Mouse (Mus musculus) intestine, postnatal 0 days (tissue): Measurements from ENCODE around the gene Gpx2. TPM values are rescaled to one million over a fixed set of nuclear protein-coding genes. Genes with fewer than 3 reads are reported as not detected.

ENCODE experiments used
- ATAC-seq: fragments of 200-750 bp; cut with Nextera tagmentation; 2 replicates; pipeline ENCODE4 v1.8.0; 2017; ENCODE audit warnings: mild to moderate bottlenecking, moderate TSS enrichment, moderate library complexity
- H3K27ac ChIP-seq: fragments of 300-500 bp; sonication (generic); 2 replicates; pipeline ENCODE4 v1.5.1; 2014; ENCODE audit warnings: mild to moderate bottlenecking, low read depth, low read length, moderate library complexity
- H3K27me3 ChIP-seq: fragments of 300-500 bp; sonication (generic); replicated peaks from 2 replicates; pipeline ENCODE4 v1.6.1; 2014; ENCODE audit warnings: low read length, mixed read lengths; ENCODE audit not compliant: control insufficient read depth, insufficient read depth
- H3K36me3 ChIP-seq: fragments of 300-500 bp; sonication (generic); 2 replicates; pipeline ENCODE4 v1.6.1; 2014; ENCODE audit warnings: mild to moderate bottlenecking, moderate library complexity; ENCODE audit not compliant: control insufficient read depth, insufficient read depth
- H3K4me1 ChIP-seq: fragments of 300-500 bp; sonication (generic); replicated peaks from 2 replicates; pipeline ENCODE4 v1.6.1; 2014; ENCODE audit warnings: antibody characterized with exemption, low read length, mixed read lengths; ENCODE audit not compliant: control insufficient read depth, insufficient read depth
- H3K4me2 ChIP-seq: fragments of 300-500 bp; sonication (generic); replicated peaks from 2 replicates; pipeline ENCODE4 v1.6.1; 2014; ENCODE audit warnings: low read depth, mild to moderate bottlenecking, moderate library complexity
- H3K4me3 ChIP-seq: fragments of 300-500 bp; sonication (generic); 2 replicates; pipeline ENCODE4 v1.5.1; 2014; ENCODE audit warnings: low read depth, low read length
- H3K9ac ChIP-seq: fragments of 300-500 bp; sonication (generic); 2 replicates; pipeline ENCODE4 v1.6.1; 2014; ENCODE audit warnings: mild to moderate bottlenecking, low read depth, low read length
- H3K9me3 ChIP-seq: fragments of 300-500 bp; sonication (generic); 2 replicates; pipeline ENCODE4 v1.6.1; 2016; ENCODE audit warnings: mixed run types; ENCODE audit not compliant: control insufficient read depth
- CTCF ChIP-seq: sonication (generic); IDR thresholded peaks from 2 replicates; pipeline ENCODE4 v1.5.1; 2016; ENCODE audit warnings: low read depth, mild to moderate bottlenecking, control low read depth, antibody characterized with exemption, moderate library complexity
- WGBS: fragments of 180-500 bp; shearing (Covaris S2); extraction: QIAGEN DNeasy Blood & Tissue Kit; methylation state at CpG from one replicate; pipeline ENCODE4 v1.1.7; 2014; 5-methylcytosine and 5-hydroxymethylcytosine counted together
- polyA plus RNA-seq: library from polyadenylated mRNA; unstranded; fragments of >200 nt; fragmentation: Nextera tagmentation; extraction: Ambion mirVana; gene quantifications from 2 replicates; pipeline ENCODE4 v1.2.1, GENCODE M21; 2015

The Gpx2 gene
- polyA plus RNA-seq, 1 experiment from 2014 or later = 148 TPM

DNA sequence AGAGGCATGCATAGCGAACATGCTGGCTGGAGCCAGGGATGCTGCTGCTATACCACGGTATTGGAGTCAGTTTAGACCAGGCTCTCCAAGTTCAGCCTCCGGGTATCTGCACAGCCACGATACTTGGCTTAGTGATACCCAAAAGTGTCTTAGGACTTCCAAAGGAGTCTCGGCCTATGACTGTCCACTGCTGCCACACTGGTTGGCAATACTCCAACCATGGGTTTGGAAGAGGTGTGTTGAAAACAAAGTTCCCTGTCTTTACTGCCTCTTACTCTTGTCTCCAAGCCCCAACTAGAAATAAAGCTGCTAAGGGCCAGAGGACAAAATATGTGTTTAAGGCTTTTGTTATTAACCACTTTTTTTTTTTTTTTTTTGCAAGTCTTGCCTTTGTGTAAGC, 15.1 kb upstream of the Gpx2 start:
- no peak overlapping the region for H3K4me2 ChIP-seq
- ATAC-seq = no peak
- no peak overlapping the region for H3K4me3 ChIP-seq
- no peaks in the 10 kb centered on the region for H3K9me3 ChIP-seq
- no peaks in the 10 kb centered on the region for H3K27me3 ChIP-seq
- H3K36me3 ChIP-seq = no peaks in the 10 kb centered on the region
- no peaks in the 10 kb centered on the region for H3K4me1 ChIP-seq
- no peak for TF ChIP-seq CTCF
- no peak overlapping the region for H3K27ac ChIP-seq
- 91% methylated on average over 5 of the region's 5 CpGs for WGBS
- H3K9ac ChIP-seq = no peak overlapping the region

DNA sequence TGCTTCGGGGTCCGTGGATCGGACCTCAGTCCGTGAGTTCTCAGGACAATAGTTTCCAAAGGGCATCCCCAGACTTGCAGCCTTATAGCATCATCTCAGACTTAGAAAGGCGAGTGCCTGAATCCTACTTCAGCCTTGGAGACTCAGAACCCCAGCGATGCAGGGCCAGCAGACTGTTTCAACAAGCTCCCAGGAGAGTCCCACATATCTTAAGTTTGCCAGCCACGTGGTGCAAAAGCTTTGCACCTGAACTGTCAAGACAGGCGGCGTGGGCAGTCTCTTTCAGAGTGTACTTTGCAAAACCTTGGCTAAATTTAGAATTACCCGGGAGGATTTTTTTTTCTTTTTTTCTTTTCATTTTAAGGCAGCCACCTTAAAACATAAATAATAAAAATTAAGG, 12.4 kb upstream of the Gpx2 start:
- no peak overlapping the region for H3K9ac ChIP-seq
- no peak overlapping the region for H3K27ac ChIP-seq
- no peaks in the 10 kb centered on the region for H3K4me1 ChIP-seq
- H3K36me3 ChIP-seq = peaks cover 3% of the 10 kb centered on the region; the same call in 1 of the 2 replicates
- TF ChIP-seq CTCF = no peak
- 87% methylated on average over 10 of the region's 10 CpGs for WGBS
- ATAC-seq = no peak
- no peak overlapping the region for H3K4me2 ChIP-seq
- H3K27me3 ChIP-seq = no peaks in the 10 kb centered on the region
- H3K9me3 ChIP-seq = no peaks in the 10 kb centered on the region
- no peak overlapping the region for H3K4me3 ChIP-seq

GRCm38 (mm10) chr12:76805056-76805811, 9.9 kb upstream of the Gpx2 start:
- Histone ChIP-seq H3K4me2 (no peak overlapping the region), H3K9me3 (no peaks in the 10 kb centered on the region), H3K36me3 (peaks cover 3% of the 10 kb centered on the region; the same call in 1 of the 2 replicates), H3K9ac (no peak overlapping the region), H3K4me3 (no peak overlapping the region), H3K27ac (no peak overlapping the region), H3K4me1 (no peaks in the 10 kb centered on the region), H3K27me3 (no peaks in the 10 kb centered on the region)
- no peak for ATAC-seq
- 92% methylated on average over 10 of the region's 10 CpGs for WGBS
- no peak for TF ChIP-seq CTCF

- TF ChIP-seq CTCF = peak; percentile 94
- ATAC-seq = peak; percentile 27; the same call in 1 of the 2 replicates
- no peaks in the 10 kb centered on the region for H3K4me1 ChIP-seq
Observed at GRCm38 (mm10) chr12:76803700-76804252, 8.4 kb upstream of the Gpx2 start.

GRCm38 (mm10) chr12:76803028-76803427, 7.7 kb upstream of the Gpx2 start:
- no peak for ATAC-seq
- 93% methylated on average over 10 of the region's 10 CpGs for WGBS

More at GRCm38 (mm10) chr12:76803700-76804252, 8.4 kb upstream of the Gpx2 start:
- Histone ChIP-seq H3K27me3 (no peaks in the 10 kb centered on the region), H3K4me3 (no peak overlapping the region), H3K9me3 (no peaks in the 10 kb centered on the region), H3K4me2 (no peak overlapping the region), H3K36me3 (peaks cover 3% of the 10 kb centered on the region; the same call in 1 of the 2 replicates), H3K9ac (no peak overlapping the region), H3K27ac (no peak overlapping the region)
- 52% methylated on average over 7 of the region's 7 CpGs for WGBS

GRCm38 (mm10) chr12:76798008-76798720, 2.8 kb upstream of the Gpx2 start:
- H3K27me3 ChIP-seq = no peaks in the 10 kb centered on the region
- 40% methylated on average over 5 of the region's 5 CpGs for WGBS
- no peak overlapping the region for H3K4me3 ChIP-seq
- peak; percentile 81 for ATAC-seq
- no peaks in the 10 kb centered on the region for H3K9me3 ChIP-seq
- H3K4me2 ChIP-seq = peak overlapping the region; percentile 35; the same call in 1 of the 2 replicates
- peaks cover 2% of the 10 kb centered on the region; the same call in 1 of the 2 replicates for H3K36me3 ChIP-seq
- no peak overlapping the region for H3K9ac ChIP-seq
- peak overlapping the region; percentile 50; the same call in 1 of the 2 replicates for H3K27ac ChIP-seq
- TF ChIP-seq CTCF = no peak
- no peaks in the 10 kb centered on the region; the same call in 1 of the 2 replicates for H3K4me1 ChIP-seq

More at GRCm38 (mm10) chr12:76803028-76803427, 7.7 kb upstream of the Gpx2 start:
- peaks cover 3% of the 10 kb centered on the region; the same call in 1 of the 2 replicates for H3K36me3 ChIP-seq
- no peak overlapping the region for H3K27ac ChIP-seq
- H3K27me3 ChIP-seq = no peaks in the 10 kb centered on the region
- H3K4me2 ChIP-seq = no peak overlapping the region
- TF ChIP-seq CTCF = no peak
- no peak overlapping the region for H3K4me3 ChIP-seq
- H3K4me1 ChIP-seq = no peaks in the 10 kb centered on the region
- H3K9ac ChIP-seq = no peak overlapping the region
- no peaks in the 10 kb centered on the region for H3K9me3 ChIP-seq
